Mouse (Mus musculus) ES-Bruce4 (cell line): Measurements from ENCODE around the gene Morc1.

Source experiments
- CTCF ChIP-seq: IDR thresholded peaks from one replicate; pipeline ENCODE4 v1.8.1; 2011; ENCODE audit warnings: low read depth, low read length
- EP300 ChIP-seq: IDR thresholded peaks from 2 replicates; pipeline ENCODE4 v1.6.1; 2011; ENCODE audit warnings: low read depth, low read length; ENCODE audit not compliant: insufficient read depth
- POLR2A ChIP-seq: IDR thresholded peaks from one replicate; pipeline ENCODE4 v1.8.1; 2011; ENCODE audit warnings: low read length; ENCODE audit not compliant: insufficient read depth

- TF ChIP-seq CTCF = no peak
- TF ChIP-seq POLR2A = no peak
- no peak for TF ChIP-seq EP300
Measured at GRCm38 (mm10) chr16:48676205-48676604, 245.2 kb downstream of the Morc1 start.
